ENCODE assay signal across 19 mouse cellular contexts in genomic region chr8:94880742-94881141, GRCm38 (mm10). TPM values are rescaled to one million over a fixed set of nuclear protein-coding genes. Genes with fewer than 3 reads are reported as not detected.
DNase-seq lines count a peak whose midpoint lies in the region; ATAC-seq and TF ChIP-seq lines count a peak whose summit lies in the region.
"Had no signal": no experiment of that assay in that cellular context is flagged by ENCODE, and none has a peak within 500 bp of the region (broad histone marks: within the 10 kb centered on the region; RNA-seq: fewer than 3 reads in every experiment).

No protein-coding gene starts in this region.

- no peak overlapping the region for H3K4me2 ChIP-seq in forebrain, embryonic 13.5 days

- H3K9ac ChIP-seq in forebrain, embryonic 13.5 days, result no peak overlapping the region

- ATAC-seq in Patski, result peak; percentile 58
- ATAC-seq in forebrain, embryonic 13.5 days, result no peak
- ATAC-seq: activated CD4-positive, CD25-positive, alpha-beta regulatory T cell, adult 4 months; CD4-positive, CD25-positive, alpha-beta regulatory T cell, adult 4 months had no signal

- CTCF ChIA-PET in Patski (lab: Charles Lee), result interaction anchor here (1.0 to 1.1 kb wide), 5 partner anchors 17 to 35 kb away, joined by 3 to 4 read pairs (median 3); no protein-coding TSS in a partner anchor

- no peak overlapping the region for H3K4me3 ChIP-seq in limb, embryonic 10.5 days
- H3K4me3 ChIP-seq in forebrain, embryonic 13.5 days, result no peak overlapping the region

- no peaks in the 10 kb centered on the region for H3K9me3 ChIP-seq in limb, embryonic 10.5 days (replicated peaks)
- H3K9me3 ChIP-seq in forebrain, embryonic 13.5 days (replicated peaks), result no peaks in the 10 kb centered on the region
- H3K9me3 ChIP-seq: G1E had no signal

- POLR2A ChIA-PET in Patski (lab: Charles Lee), result interaction anchor here (0.7 to 0.9 kb wide), 2 partner anchors 14 to 25 kb away, joined by 3 read pairs; no protein-coding TSS in a partner anchor

- no peaks in the 10 kb centered on the region for H3K36me3 ChIP-seq in limb, embryonic 10.5 days
- H3K36me3 ChIP-seq in forebrain, embryonic 13.5 days (ENCODE audit: poor library complexity, severe bottlenecking), result no peaks in the 10 kb centered on the region
- H3K36me3 ChIP-seq: G1E had no signal

- DNase-seq in Muller cell, postnatal 12 days (ENCODE audit: inconsistent ontology term), result peak; percentile 55
- peak; percentile 78 for DNase-seq in Patski (ENCODE audit: low read depth, low spot score)
- DNase-seq in limb, embryonic 10.5 days (ENCODE audit: low spot score), result no peak
- DNase-seq: adrenal gland, adult 2 months; adrenal gland, adult 8-10 months; adrenal gland, postnatal 10 days; adrenal gland, postnatal 14 days; adrenal gland, postnatal 25 days; adrenal gland, postnatal 36 days; B cell, adult 2 months; cerebellum, adult 11 months; cerebellum, adult 11-12 months; cerebellum, adult 18-20 months; cerebellum, adult 2 months; cerebellum, adult 8-10 months had no signal

- WGBS in limb, embryonic 10.5 days, result 65% methylated on average over 4 of the region's 4 CpGs
- 86% methylated on average over 4 of the region's 4 CpGs for WGBS in forebrain, embryonic 13.5 days

- TF ChIP-seq CTCF in Patski (IDR thresholded peaks at IDR 0.05), result no peak

- in situ Hi-C loops in Patski (cut with MboI; ENCODE audit: low pct_unique_long_range_greater_than_20kb), result no loop called here

- peaks cover 27% of the 10 kb centered on the region for H3K4me1 ChIP-seq in limb, embryonic 10.5 days
- peaks cover 8% of the 10 kb centered on the region for H3K4me1 ChIP-seq in forebrain, embryonic 13.5 days

- H3K27me3 ChIP-seq in Patski, result no peaks in the 10 kb centered on the region
- no peaks in the 10 kb centered on the region for H3K27me3 ChIP-seq in limb, embryonic 10.5 days (ENCODE audit: low read depth, poor library complexity, severe bottlenecking)
- no peaks in the 10 kb centered on the region for H3K27me3 ChIP-seq in forebrain, embryonic 13.5 days

- no peak overlapping the region for H3K27ac ChIP-seq in limb, embryonic 10.5 days
- H3K27ac ChIP-seq in forebrain, embryonic 13.5 days, result no peak overlapping the region

RNA-seq across cellular contexts. Expression of gene Dok4, which starts 4.6 kb away (rescaled TPM):
- 46.4 TPM for polyA plus RNA-seq in Patski (2021)
- polyA plus RNA-seq in limb, embryonic 10.5 days (2016; fragmentation: Nextera tagmentation; extraction: Ambion mirVana), result 23.4 and 33.1 TPM in 2 replicates
- 38.2 and 39.2 TPM in 2 replicates for polyA plus RNA-seq in forebrain, embryonic 13.5 days (2015; fragmentation: Nextera tagmentation; extraction: Ambion mirVana)

RNA-seq across cellular contexts. Expression of gene Polr2c, which starts 23.5 kb away (rescaled TPM):
- 110 TPM for polyA plus RNA-seq in Patski (2021)
- polyA plus RNA-seq in limb, embryonic 10.5 days (2016; fragmentation: Nextera tagmentation; extraction: Ambion mirVana), result 201 and 208 TPM in 2 replicates
- 170 TPM in 2 replicates for polyA plus RNA-seq in forebrain, embryonic 13.5 days (2015; fragmentation: Nextera tagmentation; extraction: Ambion mirVana)

RNA-seq across cellular contexts. Expression of gene Ccdc102a, which starts 37.2 kb away (rescaled TPM):
- 39.7 TPM for polyA plus RNA-seq in Patski (2021)
- polyA plus RNA-seq in limb, embryonic 10.5 days (2016; fragmentation: Nextera tagmentation; extraction: Ambion mirVana), result 27.0 and 32.3 TPM in 2 replicates
- polyA plus RNA-seq in forebrain, embryonic 13.5 days (2015; fragmentation: Nextera tagmentation; extraction: Ambion mirVana), result 5.6 TPM in 2 replicates
- polyA plus RNA-seq: CD4-positive, CD25-positive, alpha-beta regulatory T cell, adult 4 months had no signal

RNA-seq across cellular contexts. Expression of gene Ciapin1, which starts 42.6 kb away (rescaled TPM):
- 128 TPM for polyA plus RNA-seq in Patski (2021)
- polyA plus RNA-seq in limb, embryonic 10.5 days (2016; fragmentation: Nextera tagmentation; extraction: Ambion mirVana), result 195 and 198 TPM in 2 replicates
- polyA plus RNA-seq in forebrain, embryonic 13.5 days (2015; fragmentation: Nextera tagmentation; extraction: Ambion mirVana), result 162 and 176 TPM in 2 replicates

RNA-seq across cellular contexts. Expression of gene Coq9, which starts 42.6 kb away (rescaled TPM):
- polyA plus RNA-seq in Patski (2021), result 114 TPM
- 51.2 and 65.5 TPM in 2 replicates for polyA plus RNA-seq in limb, embryonic 10.5 days (2016; fragmentation: Nextera tagmentation; extraction: Ambion mirVana)
- 55.0 and 60.8 TPM in 2 replicates for polyA plus RNA-seq in forebrain, embryonic 13.5 days (2015; fragmentation: Nextera tagmentation; extraction: Ambion mirVana)
